Mouse (Mus musculus): ENCODE results near the gene Gpr183.

- TF ChIP-seq CTCF (IDR thresholded peaks at IDR 0.05; ENCODE audit: control insufficient read depth, insufficient read depth, insufficient read length): no peak
- no peak for TF ChIP-seq CEBPB (IDR thresholded peaks at IDR 0.05; ENCODE audit: low read depth)
- no peak for TF ChIP-seq MYOD1 (IDR thresholded peaks at IDR 0.05; ENCODE audit: control insufficient read depth, insufficient read length, low read depth)
- no peak for TF ChIP-seq MAX (IDR thresholded peaks at IDR 0.05)
- no peak for TF ChIP-seq USF1 (IDR thresholded peaks at IDR 0.05; ENCODE audit: low read depth)
Measured at GRCm38 (mm10) chr14:121928375-121929137, 36.4 kb downstream of the Gpr183 start.

All from C2C12 (cell line).